Mouse (Mus musculus): ENCODE results near the gene Arhgap17. TPM values are rescaled to one million over a fixed set of nuclear protein-coding genes. Genes with fewer than 3 reads are reported as not detected.

Gene Arhgap17
- polyA plus RNA-seq, 1 experiment = 28.5 TPM

DNA sequence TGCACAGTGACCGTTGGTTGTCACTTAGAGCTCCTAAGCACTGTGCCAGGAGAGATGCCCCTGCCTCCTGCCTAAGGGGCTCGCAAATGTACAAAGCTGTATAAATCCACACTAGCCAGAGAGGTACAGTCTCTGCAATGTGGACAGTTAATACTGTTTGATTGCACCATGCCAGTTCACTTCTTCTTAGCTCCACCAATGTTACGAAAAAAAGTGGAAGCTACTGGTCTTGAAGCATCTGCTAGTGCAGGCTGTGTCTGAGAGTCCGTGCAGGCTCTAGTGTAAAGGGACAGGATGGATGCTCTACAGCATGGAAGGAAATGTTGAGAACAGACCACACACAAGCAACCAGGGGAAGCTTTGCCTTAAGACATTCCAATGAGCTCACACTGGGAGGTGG is 93.1 kb downstream of the Arhgap17 start:
- no peak for TF ChIP-seq CTCF (IDR thresholded peaks at IDR 0.05; ENCODE audit: insufficient read depth, low read length)
- TF ChIP-seq POLR2A (IDR thresholded peaks at IDR 0.05; ENCODE audit: borderline replicate concordance, extremely low read depth, low read depth, low read length) = no peak
- WGBS = 81% methylated on average over 4 of the region's 4 CpGs
- no peak for DNase-seq
- H3K4me3 ChIP-seq (replicated peaks; ENCODE audit: extremely low read depth, low read depth, low read length) = no peak overlapping the region
- no peaks in the 10 kb centered on the region for H3K4me1 ChIP-seq (ENCODE audit: control insufficient read depth, insufficient read depth, low read length)

- H3K4me3 ChIP-seq (replicated peaks; ENCODE audit: extremely low read depth, low read depth, low read length) = no peak overlapping the region
- TF ChIP-seq CTCF (IDR thresholded peaks at IDR 0.05; ENCODE audit: insufficient read depth, low read length) (no peak), POLR2A (IDR thresholded peaks at IDR 0.05; ENCODE audit: borderline replicate concordance, extremely low read depth, low read depth, low read length) (no peak)
- 54% methylated on average over 11 of the region's 11 CpGs for WGBS
- no peaks in the 10 kb centered on the region for H3K4me1 ChIP-seq (ENCODE audit: control insufficient read depth, insufficient read depth, low read length)
- no peak for DNase-seq
Measured at GRCm38 (mm10) chr7:123273056-123273455, 96.7 kb downstream of the Arhgap17 start.

GRCm38 (mm10) chr7:123258103-123258502 is 111.6 kb downstream of the Arhgap17 start:
- H3K4me1 ChIP-seq (ENCODE audit: control insufficient read depth, insufficient read depth, low read length) = no peaks in the 10 kb centered on the region
- H3K4me3 ChIP-seq (replicated peaks; ENCODE audit: extremely low read depth, low read depth, low read length) = no peak overlapping the region
- no peak for DNase-seq
- TF ChIP-seq CTCF (IDR thresholded peaks at IDR 0.05; ENCODE audit: insufficient read depth, low read length) (no peak), POLR2A (IDR thresholded peaks at IDR 0.05; ENCODE audit: borderline replicate concordance, extremely low read depth, low read depth, low read length) (no peak)
- 67% methylated on average over 8 of the region's 8 CpGs for WGBS

DNA sequence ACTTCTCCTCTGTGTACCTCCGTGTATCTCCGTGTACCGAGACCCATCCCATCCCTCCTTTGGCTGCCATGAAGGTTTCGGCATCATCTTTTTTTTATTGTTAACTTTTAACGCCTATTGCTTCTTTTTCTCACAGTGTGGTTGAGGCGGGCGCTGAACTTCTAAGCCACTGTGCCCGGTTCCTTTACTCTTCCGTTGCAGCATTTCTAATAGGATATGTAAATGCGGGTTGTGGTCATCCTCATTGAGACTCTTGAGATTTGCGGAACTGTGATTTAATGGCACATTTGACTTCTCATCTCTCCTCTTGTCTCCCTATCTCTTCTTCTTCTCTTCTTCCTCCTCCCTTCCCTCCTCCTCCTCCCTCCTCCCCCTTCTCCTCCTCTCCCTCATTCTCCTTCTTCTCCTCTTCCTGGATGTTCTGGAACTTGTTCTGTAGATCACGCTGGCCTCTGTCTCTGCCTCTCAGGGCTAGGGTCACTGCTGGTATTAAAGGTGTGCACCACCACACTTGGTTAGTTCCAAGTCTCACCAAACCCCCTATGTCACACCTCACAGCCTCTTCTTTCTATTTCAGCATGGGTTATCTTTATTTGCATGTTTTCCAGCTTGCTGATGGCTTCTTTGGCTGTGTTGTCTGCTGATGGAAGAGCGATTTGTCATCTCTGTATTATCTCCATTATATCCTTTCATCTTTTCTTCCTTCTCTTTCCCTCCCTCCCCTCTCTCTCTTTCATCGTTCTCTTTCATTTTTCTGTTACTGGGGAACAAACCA is 115.3 kb downstream of the Arhgap17 start:
- no peak for DNase-seq
- no peaks in the 10 kb centered on the region for H3K4me1 ChIP-seq (ENCODE audit: control insufficient read depth, insufficient read depth, low read length)
- TF ChIP-seq POLR2A (IDR thresholded peaks at IDR 0.05; ENCODE audit: borderline replicate concordance, extremely low read depth, low read depth, low read length) (no peak), CTCF (IDR thresholded peaks at IDR 0.05; ENCODE audit: insufficient read depth, low read length) (no peak)
- no peak overlapping the region for H3K4me3 ChIP-seq (replicated peaks; ENCODE audit: extremely low read depth, low read depth, low read length)
- 87% methylated on average over 14 of the region's 14 CpGs for WGBS

DNA sequence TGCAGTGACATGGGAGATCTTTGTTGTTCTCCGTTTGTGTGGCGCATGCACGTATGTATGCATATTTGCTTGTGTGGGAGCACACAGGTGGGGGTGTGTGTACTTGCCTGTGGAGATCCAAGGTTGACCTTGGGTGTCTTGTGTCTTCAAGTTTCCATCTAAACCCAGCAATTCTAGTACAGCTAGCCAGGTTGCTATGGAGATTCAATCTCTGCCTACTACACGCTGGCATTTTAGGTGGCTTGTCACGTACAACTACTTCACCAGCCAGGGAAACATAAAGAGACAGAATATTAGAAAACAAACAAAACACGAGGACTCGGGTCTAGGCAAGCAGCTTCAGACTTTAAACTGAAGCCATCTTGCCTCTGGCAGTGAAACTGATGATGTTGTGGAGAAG is 116.3 kb downstream of the Arhgap17 start:
- TF ChIP-seq POLR2A (IDR thresholded peaks at IDR 0.05; ENCODE audit: borderline replicate concordance, extremely low read depth, low read depth, low read length) (no peak), CTCF (IDR thresholded peaks at IDR 0.05; ENCODE audit: insufficient read depth, low read length) (no peak)
- no peak for DNase-seq
- no peak overlapping the region for H3K4me3 ChIP-seq (replicated peaks; ENCODE audit: extremely low read depth, low read depth, low read length)
- no peaks in the 10 kb centered on the region for H3K4me1 ChIP-seq (ENCODE audit: control insufficient read depth, insufficient read depth, low read length)
- WGBS = 70% methylated on average over 7 of the region's 7 CpGs

- no peak overlapping the region for H3K4me3 ChIP-seq (replicated peaks; ENCODE audit: extremely low read depth, low read depth, low read length)
- TF ChIP-seq POLR2A (IDR thresholded peaks at IDR 0.05; ENCODE audit: borderline replicate concordance, extremely low read depth, low read depth, low read length) = no peak
- H3K4me1 ChIP-seq (ENCODE audit: control insufficient read depth, insufficient read depth, low read length) = no peaks in the 10 kb centered on the region
- 52% methylated on average over 6 of the region's 6 CpGs for WGBS
- DNase-seq = no peak
Measured at GRCm38 (mm10) chr7:123251343-123251742, 118.4 kb downstream of the Arhgap17 start.

GRCm38 (mm10) chr7:123248166-123248565 is 121.5 kb downstream of the Arhgap17 start:
- H3K4me1 ChIP-seq (ENCODE audit: control insufficient read depth, insufficient read depth, low read length) = no peaks in the 10 kb centered on the region
- WGBS = 33% methylated on average over 2 of the region's 2 CpGs
- TF ChIP-seq POLR2A (IDR thresholded peaks at IDR 0.05; ENCODE audit: borderline replicate concordance, extremely low read depth, low read depth, low read length) (no peak), CTCF (IDR thresholded peaks at IDR 0.05; ENCODE audit: insufficient read depth, low read length) (no peak)
- no peak for DNase-seq
- no peak overlapping the region for H3K4me3 ChIP-seq (replicated peaks; ENCODE audit: extremely low read depth, low read depth, low read length)

DNA sequence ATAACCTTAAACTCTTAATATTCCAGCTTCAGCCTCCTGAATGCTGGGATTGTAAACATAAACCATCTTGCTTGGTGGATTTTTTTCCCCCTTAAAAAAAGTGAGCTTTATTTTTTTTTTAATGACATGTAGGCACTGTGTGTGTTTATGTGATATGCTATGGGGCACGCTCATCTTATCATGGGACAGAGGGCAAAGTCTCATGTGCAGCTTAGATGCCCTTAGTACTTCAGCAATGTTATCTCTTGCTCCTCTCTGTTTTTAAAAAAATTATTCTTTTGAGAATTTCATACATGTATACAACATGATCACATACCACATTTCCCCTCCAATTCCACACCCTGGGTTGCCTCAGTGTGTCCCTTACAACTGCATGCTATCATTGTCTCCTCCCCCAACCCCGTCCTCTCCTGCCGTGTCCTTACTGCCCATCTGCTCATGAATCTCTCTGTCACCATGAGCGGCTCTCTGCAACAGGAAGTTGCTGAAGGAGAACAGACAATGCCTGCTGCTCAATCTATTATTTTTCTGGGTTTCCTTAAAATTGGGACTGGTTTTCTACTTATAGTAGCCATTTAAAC is 123.1 kb downstream of the Arhgap17 start:
- no peak overlapping the region for H3K4me3 ChIP-seq (replicated peaks; ENCODE audit: extremely low read depth, low read depth, low read length)
- TF ChIP-seq CTCF (IDR thresholded peaks at IDR 0.05; ENCODE audit: insufficient read depth, low read length) (no peak), POLR2A (IDR thresholded peaks at IDR 0.05; ENCODE audit: borderline replicate concordance, extremely low read depth, low read depth, low read length) (no peak)
- H3K4me1 ChIP-seq (ENCODE audit: control insufficient read depth, insufficient read depth, low read length) = no peaks in the 10 kb centered on the region
- DNase-seq = no peak
- 42% methylated on average over 4 of the region's 4 CpGs for WGBS

- Histone ChIP-seq H3K4me1 (ENCODE audit: control insufficient read depth, insufficient read depth, low read length) (no peaks in the 10 kb centered on the region), H3K4me3 (replicated peaks; ENCODE audit: extremely low read depth, low read depth, low read length) (no peak overlapping the region)
- DNase-seq = no peak
- TF ChIP-seq POLR2A (IDR thresholded peaks at IDR 0.05; ENCODE audit: borderline replicate concordance, extremely low read depth, low read depth, low read length) (no peak), CTCF (IDR thresholded peaks at IDR 0.05; ENCODE audit: insufficient read depth, low read length) (no peak)
- 69% methylated on average over 1 of the region's 1 CpGs for WGBS
Measured at GRCm38 (mm10) chr7:123244833-123245232, 124.9 kb downstream of the Arhgap17 start.

DNA sequence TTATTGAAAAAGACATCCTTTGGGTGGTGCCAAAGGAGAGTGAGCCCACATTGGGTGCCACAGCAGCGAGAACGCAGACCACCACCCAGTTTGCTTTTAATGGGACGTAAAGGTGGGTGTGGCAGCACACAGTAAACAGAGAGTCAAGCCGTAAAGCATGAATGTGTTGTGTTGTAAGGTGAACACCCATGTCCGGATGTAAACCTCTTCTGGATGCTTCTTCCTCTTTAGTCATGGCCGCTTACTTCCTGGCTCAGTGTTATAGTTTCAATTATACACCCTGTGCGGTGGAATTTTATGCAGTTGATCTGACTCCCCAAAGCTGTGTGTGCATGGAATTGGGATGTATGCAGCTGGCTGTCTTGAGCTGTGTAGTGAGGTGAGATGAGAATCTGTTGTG is 127.5 kb downstream of the Arhgap17 start:
- Histone ChIP-seq H3K4me1 (ENCODE audit: control insufficient read depth, insufficient read depth, low read length) (no peaks in the 10 kb centered on the region), H3K4me3 (replicated peaks; ENCODE audit: extremely low read depth, low read depth, low read length) (no peak overlapping the region)
- DNase-seq = no peak
- TF ChIP-seq CTCF (IDR thresholded peaks at IDR 0.05; ENCODE audit: insufficient read depth, low read length) (no peak), POLR2A (IDR thresholded peaks at IDR 0.05; ENCODE audit: borderline replicate concordance, extremely low read depth, low read depth, low read length) (no peak)
- 71% methylated on average over 7 of the region's 7 CpGs for WGBS

Measured in lung, adult 2 months (tissue).